Mouse (Mus musculus) left cerebral cortex, adult 11 months (tissue): ENCODE measurements at regions not wholly inside any gene's neighbourhood (a gene's known extent, or its start where the extent isn't known, plus 50 kb on each side); places are given as distances from the start of the nearest gene placed in this dataset.
"Not testable (repeated sequence)": the region's sequence is repeated elsewhere in the genome, so short reads cannot be mapped to it uniquely, and the experiment has no call there.

Source experiments
- DNase-seq: peaks from one replicate; pipeline ENCODE4 v3.0.0; 2022; ENCODE audit warnings: low spot score

DNA sequence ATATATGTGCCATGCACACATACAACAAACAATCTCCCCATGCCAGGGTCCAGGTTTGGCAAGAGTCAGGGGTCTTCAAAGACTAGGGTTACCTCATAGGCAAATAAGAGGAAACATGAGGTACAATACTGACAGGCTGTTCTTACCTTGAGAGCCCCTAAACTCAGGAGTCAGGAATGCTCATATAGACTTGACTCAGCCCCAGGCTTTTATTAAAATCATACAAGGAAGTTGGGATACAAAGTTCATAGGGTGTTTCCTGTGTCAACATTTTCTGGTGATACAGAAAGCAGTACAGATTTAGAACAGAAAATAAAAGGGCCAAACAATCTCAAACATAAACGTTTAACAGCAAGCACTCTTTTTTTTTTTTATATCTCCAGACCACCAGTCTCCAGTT, 2102.4 kb upstream of the Aga start:
- DNase-seq: no peak

DNA sequence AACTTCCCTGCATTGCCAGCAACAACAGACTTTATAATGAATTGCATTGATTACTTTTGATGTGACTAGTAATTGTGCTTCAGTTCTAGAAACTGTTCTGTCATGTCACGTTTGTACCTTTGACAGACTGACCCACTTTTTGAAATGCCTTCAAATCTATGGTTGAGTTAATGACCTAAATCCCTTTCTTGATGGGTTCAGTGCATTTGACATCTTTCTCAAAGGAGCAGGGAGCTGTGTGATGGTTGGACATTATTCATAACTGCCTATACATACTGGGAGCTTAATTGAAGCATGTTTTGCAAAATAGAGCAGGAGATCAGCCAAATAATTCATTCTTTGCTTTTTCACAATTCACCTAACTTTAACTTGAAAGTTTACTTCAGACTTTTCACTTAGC, 2083.1 kb upstream of the Aga start:
- DNase-seq: no peak

DNA sequence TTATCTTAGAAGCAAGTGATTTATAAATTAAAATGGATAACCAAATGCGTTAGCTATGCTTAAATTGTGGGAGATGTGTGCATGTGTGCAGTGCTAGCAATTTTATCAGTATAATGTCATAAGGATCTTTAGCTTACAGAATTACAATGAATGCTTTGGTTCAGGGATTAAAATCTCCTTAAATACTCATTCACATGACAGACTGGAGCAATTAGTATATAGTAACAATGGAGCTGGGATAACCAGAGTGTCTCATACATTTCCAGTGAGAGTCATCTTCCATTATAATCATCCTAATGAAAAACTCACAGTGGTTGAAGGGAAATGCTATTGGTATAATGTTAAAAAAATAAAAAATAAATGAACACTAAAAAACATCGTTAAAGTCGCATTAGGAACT, 2082.7 kb upstream of the Aga start:
- DNase-seq: no peak

- peak; percentile 7 for DNase-seq
Measured at GRCm38 (mm10) chr8:51447636-51448035, 2063.9 kb upstream of the Aga start.

DNA sequence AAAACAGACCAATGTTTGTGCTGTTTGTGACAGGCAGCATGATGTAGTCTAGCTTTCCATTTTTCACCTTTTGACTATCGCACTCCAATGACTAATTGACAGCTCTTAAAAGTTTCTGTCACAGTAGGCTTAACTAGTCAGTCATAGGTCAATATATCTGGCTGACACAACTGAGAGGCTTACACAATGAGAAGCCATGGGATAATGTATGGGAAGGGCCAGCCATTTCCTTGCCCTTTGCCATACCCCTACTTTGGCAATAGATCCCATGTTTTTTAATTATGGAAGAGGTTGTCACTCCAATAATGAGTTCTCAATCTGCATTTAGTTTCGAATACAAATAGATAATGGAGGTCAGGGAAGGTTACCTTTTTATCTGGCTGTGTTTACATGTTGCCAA, 2062.9 kb upstream of the Aga start:
- DNase-seq: no peak

DNA sequence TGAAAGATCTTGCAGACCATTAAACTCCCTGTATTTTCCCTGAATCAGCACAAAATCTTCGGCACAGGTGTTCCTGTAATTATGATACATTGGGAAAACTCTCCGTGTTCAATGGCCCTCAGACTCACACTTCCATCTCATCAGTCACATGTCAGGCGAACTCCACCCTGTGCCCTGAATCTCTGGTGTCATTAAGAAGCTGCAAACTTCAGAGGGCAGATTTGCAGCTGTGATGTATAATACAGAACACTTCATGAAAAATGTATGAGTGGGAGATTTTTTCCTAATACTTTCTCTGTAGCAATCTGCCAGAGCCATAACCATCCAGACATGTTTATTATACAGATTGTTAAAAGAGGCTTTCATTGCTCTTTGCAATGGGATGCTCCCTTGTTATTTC, 2032.1 kb upstream of the Aga start:
- DNase-seq: no peak

DNA sequence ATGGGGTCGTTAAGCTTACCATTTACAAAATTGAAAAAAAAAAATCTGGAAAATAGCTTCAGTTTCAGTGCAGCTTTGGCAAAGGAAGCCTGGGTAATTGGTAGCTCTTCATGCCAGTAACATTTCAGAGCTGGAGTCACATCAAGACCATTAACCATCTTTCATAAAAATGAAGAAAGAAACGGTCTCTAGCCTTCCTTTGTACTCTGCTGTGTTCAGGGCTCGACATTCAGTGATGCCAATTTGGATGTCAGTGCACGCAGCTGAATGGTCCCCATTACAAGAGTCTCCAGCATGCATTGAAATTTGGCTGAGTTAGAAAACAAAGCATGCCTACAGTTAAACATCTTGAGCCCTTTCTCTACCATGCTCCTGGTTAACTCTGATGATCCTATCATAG, 2009.0 kb upstream of the Aga start:
- no peak for DNase-seq

GRCm38 (mm10) chr8:51523163-51523562, 1988.4 kb upstream of the Aga start:
- DNase-seq: no peak

- not testable (repeated sequence) for DNase-seq
Measured at GRCm38 (mm10) chr8:51553118-51553517, 1958.4 kb upstream of the Aga start.
